In genomic region chr9:99871556-99872203, GRCm38 (mm10) we compare ENCODE assay signal across 12 mouse cellular contexts. TPM values are rescaled to one million over a fixed set of nuclear protein-coding genes. Genes with fewer than 3 reads are reported as not detected.
DNase-seq lines count a peak whose midpoint lies in the region; ATAC-seq and TF ChIP-seq lines count a peak whose summit lies in the region.
"Had no signal": no experiment of that assay in that cellular context is flagged by ENCODE, and none has a peak within 500 bp of the region (broad histone marks: within the 10 kb centered on the region; RNA-seq: fewer than 3 reads in every experiment).

No protein-coding gene starts in this region.

- no peaks in the 10 kb centered on the region for H3K9me3 ChIP-seq in forebrain, embryonic 11.5 days (ENCODE audit: control insufficient read depth, low read length)
- no peaks in the 10 kb centered on the region for H3K9me3 ChIP-seq in forebrain, embryonic 16.5 days (ENCODE audit: control insufficient read depth, low read length)
- H3K9me3 ChIP-seq in E14TG2a.4 (ENCODE audit: low read length) = no peaks in the 10 kb centered on the region
- no peaks in the 10 kb centered on the region for H3K9me3 ChIP-seq in forebrain, embryonic 14.5 days (replicated peaks; ENCODE audit: control insufficient read depth, low read length)
- no peaks in the 10 kb centered on the region for H3K9me3 ChIP-seq in midbrain, embryonic 12.5 days

- ATAC-seq in forebrain, embryonic 11.5 days (replicated peaks; ENCODE audit: low FRiP score) = no peak
- ATAC-seq in forebrain, embryonic 16.5 days = no peak
- no peak for ATAC-seq in forebrain, embryonic 14.5 days
- ATAC-seq in midbrain, embryonic 12.5 days (ENCODE audit: low FRiP score, low read depth) = no peak
- no peak for ATAC-seq in frontal cortex, adult (ENCODE audit: low TSS enrichment)
- no peak for ATAC-seq in inflammation-experienced regulatory T-cells, adult 6 months

- H3K4me3 ChIP-seq in forebrain, embryonic 11.5 days (ENCODE audit: low read depth, low read length) = peak overlapping the region; percentile 18
- H3K4me3 ChIP-seq in forebrain, embryonic 16.5 days (replicated peaks; ENCODE audit: low read length) = no peak overlapping the region
- H3K4me3 ChIP-seq in E14TG2a.4 (replicated peaks; ENCODE audit: low read length) = peak overlapping the region; percentile 67
- no peak overlapping the region for H3K4me3 ChIP-seq in forebrain, embryonic 14.5 days (ENCODE audit: low read depth, low read length)
- H3K4me3 ChIP-seq in midbrain, embryonic 12.5 days = peak overlapping the region; percentile 30
- H3K4me3 ChIP-seq: gastrocnemius, adult 2 months; myocyte had no signal

- under 1% methylated on average over 34 of the region's 34 CpGs for WGBS in forebrain, embryonic 11.5 days
- WGBS in forebrain, embryonic 16.5 days = under 1% methylated on average over 34 of the region's 34 CpGs
- under 1% methylated on average over 34 of the region's 34 CpGs for WGBS in forebrain, embryonic 14.5 days
- WGBS in midbrain, embryonic 12.5 days = under 1% methylated on average over 34 of the region's 34 CpGs

- peaks cover 90% of the 10 kb centered on the region for H3K27me3 ChIP-seq in forebrain, embryonic 11.5 days (ENCODE audit: control insufficient read depth, insufficient read depth, low read length)
- peaks cover 71% of the 10 kb centered on the region for H3K27me3 ChIP-seq in forebrain, embryonic 16.5 days (replicated peaks; ENCODE audit: control insufficient read depth, insufficient read depth, low read length)
- H3K27me3 ChIP-seq in E14TG2a.4 (ENCODE audit: insufficient read depth, low read length) = peaks cover 99% of the 10 kb centered on the region
- peaks cover 91% of the 10 kb centered on the region for H3K27me3 ChIP-seq in forebrain, embryonic 14.5 days (replicated peaks; ENCODE audit: control insufficient read depth, insufficient read depth, low read length)
- H3K27me3 ChIP-seq in midbrain, embryonic 12.5 days = peaks cover 95% of the 10 kb centered on the region

- no peak for TF ChIP-seq CTCF in E14TG2a.4 (conservative IDR thresholded peaks at IDR 0.05; ENCODE audit: low read length)

- peaks cover 35% of the 10 kb centered on the region for H3K4me1 ChIP-seq in forebrain, embryonic 11.5 days (replicated peaks; ENCODE audit: control insufficient read depth, insufficient read depth, low read length)
- peaks cover 48% of the 10 kb centered on the region for H3K4me1 ChIP-seq in forebrain, embryonic 16.5 days (replicated peaks; ENCODE audit: control insufficient read depth, insufficient read depth, low read length)
- peaks cover 77% of the 10 kb centered on the region for H3K4me1 ChIP-seq in E14TG2a.4 (replicated peaks; ENCODE audit: low read depth, low read length)
- H3K4me1 ChIP-seq in forebrain, embryonic 14.5 days (ENCODE audit: control insufficient read depth, insufficient read depth, low read length) = peaks cover 15% of the 10 kb centered on the region
- peaks cover 64% of the 10 kb centered on the region for H3K4me1 ChIP-seq in midbrain, embryonic 12.5 days

- peak; percentile 75 for DNase-seq in forebrain, embryonic 11.5 days (ENCODE audit: low spot score)
- peak; percentile 19 for DNase-seq in forebrain, embryonic 14.5 days (ENCODE audit: low spot score)
- no peak for DNase-seq in spleen, adult 12 weeks (ENCODE audit: low spot score)
- DNase-seq: gastrocnemius, adult 2 months; kidney, postnatal 25 days had no signal

- H3K9ac ChIP-seq in forebrain, embryonic 11.5 days (ENCODE audit: low read length) = no peak overlapping the region; the same call in 1 of the 2 replicates
- H3K9ac ChIP-seq in forebrain, embryonic 16.5 days (replicated peaks; ENCODE audit: low read depth, low read length) = no peak overlapping the region
- H3K9ac ChIP-seq in forebrain, embryonic 14.5 days (ENCODE audit: low read length) = no peak overlapping the region
- peak overlapping the region; percentile 41 for H3K9ac ChIP-seq in midbrain, embryonic 12.5 days (replicated peaks)
- H3K9ac ChIP-seq: liver, embryonic 14.5 days had no signal

- no peak overlapping the region for H3K27ac ChIP-seq in forebrain, embryonic 11.5 days (ENCODE audit: low read depth, low read length)
- no peak overlapping the region for H3K27ac ChIP-seq in forebrain, embryonic 16.5 days (ENCODE audit: low read length)
- H3K27ac ChIP-seq in forebrain, embryonic 14.5 days (ENCODE audit: low read depth, low read length) = no peak overlapping the region
- H3K27ac ChIP-seq in midbrain, embryonic 12.5 days (replicated peaks) = peak overlapping the region; percentile 74
- H3K27ac ChIP-seq: gastrocnemius, adult 2 months; liver, embryonic 14.5 days had no signal

- H3K4me2 ChIP-seq in forebrain, embryonic 11.5 days (ENCODE audit: low read depth, low read length, severe bottlenecking) = peak overlapping the region; percentile 33
- H3K4me2 ChIP-seq in forebrain, embryonic 16.5 days (ENCODE audit: low read length) = no peak overlapping the region
- peak overlapping the region; percentile 12; the same call in 1 of the 2 replicates for H3K4me2 ChIP-seq in forebrain, embryonic 14.5 days (ENCODE audit: low read length)
- H3K4me2 ChIP-seq in midbrain, embryonic 12.5 days (replicated peaks) = peak overlapping the region; percentile 49

- no peaks in the 10 kb centered on the region for H3K36me3 ChIP-seq in forebrain, embryonic 11.5 days (ENCODE audit: control insufficient read depth, insufficient read depth, low read length)
- H3K36me3 ChIP-seq in forebrain, embryonic 16.5 days (ENCODE audit: control insufficient read depth, insufficient read depth) = no peaks in the 10 kb centered on the region
- H3K36me3 ChIP-seq in E14TG2a.4 (ENCODE audit: insufficient read depth, low read length) = no peaks in the 10 kb centered on the region
- H3K36me3 ChIP-seq in forebrain, embryonic 14.5 days (ENCODE audit: control insufficient read depth, insufficient read depth, low read length) = no peaks in the 10 kb centered on the region
- H3K36me3 ChIP-seq in midbrain, embryonic 12.5 days = no peaks in the 10 kb centered on the region

RNA-seq across cellular contexts. Expression of gene Sox14, which starts 4.3 kb away (rescaled TPM):
- polyA plus RNA-seq in forebrain, embryonic 11.5 days (2014; fragmentation: Nextera tagmentation; extraction: Ambion mirVana) = 0.77 and 1.9 TPM in 2 replicates
- 1.1 and 1.8 TPM in 2 replicates for polyA plus RNA-seq in forebrain, embryonic 16.5 days (2015; fragmentation: Nextera tagmentation; extraction: Ambion mirVana)
- polyA plus RNA-seq in forebrain, embryonic 14.5 days (2014; fragmentation: Nextera tagmentation; extraction: Ambion mirVana) = 2.8 and 3.6 TPM in 2 replicates
- 40.3 and 43.4 TPM in 2 replicates for polyA plus RNA-seq in midbrain, embryonic 12.5 days (2016; fragmentation: Nextera tagmentation; extraction: Ambion mirVana)
- polyA plus RNA-seq in inflammation-experienced regulatory T-cells, adult 6 months (2017; shearing (Covaris generic)) = not detected
- polyA plus RNA-seq: liver, embryonic 14.5 days; myocyte had no signal

Comparison
In these comparisons a context has a peak if more than half of its experiments do, and no peak if none do; other contexts are left out.
1. H3K4me3 ChIP-seq: peak in forebrain, embryonic 11.5 days (single experiment), E14TG2a.4 (single experiment) and midbrain, embryonic 12.5 days (single experiment); none in forebrain, embryonic 16.5 days (single experiment) and forebrain, embryonic 14.5 days (single experiment).